Mouse (Mus musculus) spleen, postnatal 36 days (tissue): ENCODE results near the gene Pogz.
A peak's percentile ranks its signal among the peaks of the same experiment; 100 is the strongest.
"Not testable (repeated sequence)": the region's sequence is repeated elsewhere in the genome, so short reads cannot be mapped to it uniquely, and the experiment has no call there.

Source experiments
- DNase-seq, 2 experiments: peaks; one replicate each; pipeline ENCODE4 v3.0.0; 2022; ENCODE audit warnings: low spot score in 2 of 2, mixed read lengths in 1 of 2

Pogz gene

DNA sequence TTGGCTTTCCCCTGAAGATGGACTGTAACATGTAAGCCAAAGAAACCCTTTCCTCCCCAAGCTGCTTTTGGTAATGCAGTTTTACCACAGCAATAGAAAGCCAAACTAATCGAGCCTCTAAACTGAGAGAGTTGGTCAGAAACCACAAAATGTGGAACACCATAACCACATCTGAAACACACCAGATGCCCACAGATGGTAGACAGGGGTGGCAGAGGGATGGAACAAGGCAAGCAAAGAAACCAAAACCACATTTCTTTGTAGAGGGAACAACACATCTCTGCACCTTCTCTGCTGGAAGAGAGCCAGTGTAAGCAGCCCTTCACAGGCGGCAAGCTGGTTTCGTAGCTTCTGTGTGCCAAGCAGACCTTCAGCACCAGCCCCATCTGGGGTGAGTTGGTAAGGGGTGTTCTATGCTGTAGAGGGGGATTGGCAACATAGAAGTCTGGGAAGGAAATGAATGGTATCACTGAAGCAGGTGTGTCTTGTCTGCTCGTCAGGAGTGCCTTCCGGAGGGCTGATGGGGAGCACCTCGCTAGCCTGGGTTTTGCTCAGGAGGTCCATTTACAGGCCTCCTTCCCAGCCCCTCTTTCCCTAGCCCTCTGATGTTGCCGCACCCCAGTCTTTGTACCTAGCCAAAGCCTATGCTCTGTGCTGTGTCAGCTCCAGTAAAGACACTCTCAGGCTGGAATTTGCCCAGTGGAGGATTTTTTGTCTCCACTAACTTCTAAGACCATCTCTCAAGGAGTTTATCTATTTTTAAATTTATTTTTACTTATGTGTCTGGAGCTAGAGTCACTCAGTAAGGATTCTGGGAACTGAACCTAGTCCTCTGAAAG, 78.8 kb downstream of the Pogz start:
- DNase-seq = no peak

DNA sequence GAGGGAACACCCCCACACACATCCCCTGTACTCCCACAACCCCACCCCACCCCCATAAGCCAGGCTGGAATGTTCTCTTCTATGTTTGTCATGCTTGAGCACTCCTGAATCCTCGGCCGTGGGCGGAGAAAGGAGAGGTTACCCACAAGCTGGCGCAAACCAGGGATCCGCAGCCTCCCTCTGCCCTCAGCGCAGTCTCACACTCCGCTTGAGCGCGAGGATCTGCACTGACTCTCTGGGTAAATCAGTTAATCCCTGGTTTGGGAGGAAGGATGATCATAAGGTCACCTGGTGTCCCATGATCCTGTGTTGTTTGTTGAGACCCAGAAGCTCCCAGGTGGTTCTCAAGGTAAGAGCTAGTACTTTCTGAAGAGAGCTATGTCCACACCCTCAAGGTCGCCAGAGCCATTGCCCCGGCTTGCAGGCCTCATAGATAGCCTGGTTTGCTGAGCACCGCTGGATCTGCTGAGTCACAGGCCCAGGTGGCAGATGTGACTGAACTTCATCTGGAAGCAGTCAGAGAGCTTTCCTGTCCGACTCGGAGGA, 80.5 kb downstream of the Pogz start:
- peak; percentile 30 to 62 for DNase-seq

DNA sequence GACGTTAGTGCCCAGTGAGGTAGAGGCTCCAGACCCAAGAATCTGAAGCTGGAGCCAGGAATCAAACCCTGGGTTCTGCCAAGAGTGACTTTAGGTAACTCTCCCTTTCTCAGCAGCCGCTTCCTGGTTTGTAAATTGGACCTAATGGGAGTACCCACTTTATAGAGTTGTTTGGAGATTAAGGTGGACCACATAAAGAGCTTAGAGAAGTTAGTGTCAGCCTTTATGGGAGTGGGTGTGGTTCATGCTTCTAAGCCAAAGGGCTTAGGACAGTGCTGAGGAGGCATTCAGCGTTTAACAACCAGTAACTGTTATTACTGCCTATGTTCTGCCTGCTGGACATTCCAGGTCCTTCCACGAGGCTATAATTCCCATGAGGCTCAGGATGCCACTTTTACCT, 81.5 kb downstream of the Pogz start:
- DNase-seq = no peak

GRCm38 (mm10) chr3:94921104-94921503, 83.7 kb downstream of the Pogz start:
- no peak for DNase-seq

DNA sequence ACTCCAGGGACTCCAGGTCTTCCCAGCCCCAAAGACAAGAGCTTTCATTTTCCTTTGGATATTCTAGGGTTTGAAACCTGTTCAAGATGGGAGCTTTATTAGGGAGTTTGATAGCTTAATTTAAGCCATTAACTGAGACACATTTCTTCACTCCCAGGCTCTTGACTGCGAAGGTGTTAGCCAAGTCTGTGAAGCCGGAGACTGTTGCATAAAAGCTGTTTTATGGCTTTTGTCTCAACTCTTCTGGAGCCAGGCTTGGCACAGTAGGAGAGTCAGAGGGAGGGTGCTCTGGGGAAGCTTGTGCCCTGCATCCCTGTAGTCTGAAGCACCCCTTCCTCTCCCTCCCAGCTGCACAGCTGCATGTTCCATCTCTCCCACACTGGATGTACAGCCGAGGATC, 85.0 kb downstream of the Pogz start:
- no peak for DNase-seq

- no peak for DNase-seq
These were observed 87.3 kb downstream of the Pogz start for GRCm38 (mm10) chr3:94924688-94925087.

DNA sequence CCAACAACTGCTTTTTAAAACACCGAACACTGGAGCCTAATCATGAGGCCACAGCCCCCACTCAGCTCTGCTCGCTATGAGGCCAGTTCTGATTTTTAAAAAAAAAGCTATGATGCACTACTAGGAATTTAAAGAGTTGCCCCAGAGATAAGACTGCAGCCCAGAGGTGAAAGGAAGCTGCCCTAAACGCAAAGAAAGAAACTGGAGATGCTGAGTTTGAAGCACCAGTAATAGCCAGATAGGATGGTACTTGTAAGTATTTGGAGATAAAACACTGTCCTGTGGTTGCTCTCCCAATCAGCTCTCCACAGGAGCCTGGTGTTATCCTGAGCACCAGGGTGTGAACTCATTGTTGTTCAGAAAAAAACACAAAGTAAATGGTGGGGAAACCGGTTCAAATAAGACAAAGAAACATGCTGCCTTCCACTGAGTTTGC, 89.0 kb downstream of the Pogz start:
- DNase-seq = not testable (repeated sequence)

DNA sequence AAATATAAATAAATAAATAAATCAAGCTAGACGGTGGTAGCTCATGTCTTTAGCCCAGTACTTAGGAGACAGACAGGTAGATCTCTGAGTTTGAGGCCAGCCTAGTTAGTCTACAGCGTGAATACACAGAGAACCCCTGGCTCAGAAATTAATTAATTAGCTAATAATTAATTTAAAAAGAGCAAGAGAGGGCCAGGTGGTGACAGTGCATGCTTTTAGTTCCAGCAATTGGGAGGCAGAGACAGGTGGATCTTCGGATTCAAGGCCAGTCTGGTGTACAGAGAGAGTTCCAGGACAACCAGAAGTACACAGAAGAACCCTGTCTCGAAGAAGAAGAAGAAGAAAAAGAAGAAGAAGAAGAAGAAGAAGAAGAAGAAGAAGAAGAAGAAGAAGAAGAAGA, 91.6 kb downstream of the Pogz start:
- DNase-seq = not testable (repeated sequence)

- DNase-seq = not testable (repeated sequence)
These were observed 93.3 kb downstream of the Pogz start for GRCm38 (mm10) chr3:94930386-94931266.

GRCm38 (mm10) chr3:94931427-94932082, 94.2 kb downstream of the Pogz start:
- DNase-seq = not testable (repeated sequence)
